Mouse (Mus musculus): ENCODE measurements around the gene Muc16. TPM values are rescaled to one million over a fixed set of nuclear protein-coding genes. Genes with fewer than 3 reads are reported as not detected.

The Muc16 gene
- polyA plus RNA-seq, 1 experiment from 2014 or later = not detected

Other genes with a start within 250 kb of the Muc16 start
- not detected in 3 replicates for gene Mbd3l2, start 243.9 kb downstream of the Muc16 start, polyA plus RNA-seq (2018)
- gene Zfp558, start 196.3 kb downstream of the Muc16 start, polyA plus RNA-seq (2018) = 0.75 to 1.0 TPM (median 0.90 TPM) in 3 replicates
- not detected in 3 replicates for gene Mbd3l1, start 196.2 kb downstream of the Muc16 start, polyA plus RNA-seq (2018)
- gene Olfr24, start 89.5 kb upstream of the Muc16 start, polyA plus RNA-seq (2018) = not detected in 3 replicates
- not detected in 3 replicates for gene Olfr828, start 145.0 kb upstream of the Muc16 start, polyA plus RNA-seq (2018)
- gene Olfr829, start 180.4 kb upstream of the Muc16 start, polyA plus RNA-seq (2018) = not detected in 3 replicates
- not detected in 3 replicates for gene Olfr830, start 200.2 kb upstream of the Muc16 start, polyA plus RNA-seq (2018)